Mouse (Mus musculus) MEL (cell line): ENCODE data around the gene Pigk.

ENCODE experiments used
- CTCF ChIP-seq, 3 experiments: IDR thresholded peaks in 2 of 3; conservative IDR thresholded peaks in 1 of 3; 2 replicates each; pipeline ENCODE4 v1.5.1; 2011 to 2012; ENCODE audit warnings: low read length in 3 of 3, low read depth in 2 of 3, mild to moderate bottlenecking in 2 of 3, improper control_type of control experiment in 1 of 3, inconsistent platforms in 1 of 3, mixed read lengths in 1 of 3, moderate library complexity in 1 of 3; ENCODE audit not compliant: control insufficient read depth in 1 of 3, insufficient read depth in 1 of 3, poor library complexity in 1 of 3, severe bottlenecking in 1 of 3
- E2F4 ChIP-seq: IDR thresholded peaks from 2 replicates; pipeline ENCODE4 v1.6.1; 2011; ENCODE audit warnings: low read depth, low read length, improper control_type of control experiment, borderline replicate concordance
- GATA1 ChIP-seq: IDR thresholded peaks from 2 replicates; pipeline ENCODE4 v1.6.1; 2011; ENCODE audit warnings: low read depth, low read length, improper control_type of control experiment
- MXI1 ChIP-seq: IDR thresholded peaks from 2 replicates; pipeline ENCODE4 v1.6.1; 2011; ENCODE audit warnings: mild to moderate bottlenecking, low read depth, low read length, improper control_type of control experiment
- POLR2A ChIP-seq, 2 experiments: IDR thresholded peaks; 2 replicates each; pipeline ENCODE4 v1.6.1; 2011 to 2012; ENCODE audit warnings: low read length in 2 of 2, mild to moderate bottlenecking in 2 of 2, control low read depth in 1 of 2, improper control_type of control experiment in 1 of 2, low read depth in 1 of 2, moderate library complexity in 1 of 2; ENCODE audit not compliant: control insufficient read depth in 1 of 2, insufficient read depth in 1 of 2, poor library complexity in 1 of 2
- RAD21 ChIP-seq: IDR thresholded peaks from 2 replicates; pipeline ENCODE4 v1.6.1; 2011; ENCODE audit warnings: mild to moderate bottlenecking, low read depth, low read length, improper control_type of control experiment
- ZC3H11A ChIP-seq: IDR thresholded peaks from 2 replicates; pipeline ENCODE4 v1.6.1; 2012; ENCODE audit warnings: low read depth, mild to moderate bottlenecking, inconsistent platforms, low read length, improper control_type of control experiment

- TF ChIP-seq RAD21 (no peak), E2F4 (no peak), CTCF (IDR thresholded peaks at IDR 0.05 in 2 of 3, conservative IDR thresholded peaks at IDR 0.05 in 1 of 3; ENCODE audit: control insufficient read depth in 1 of 3, insufficient read depth in 1 of 3, low read depth in 2 of 3, low read length in 3 of 3, poor library complexity in 1 of 3, severe bottlenecking in 1 of 3) (no peak), POLR2A (IDR thresholded peaks at IDR 0.05; ENCODE audit: control insufficient read depth in 1 of 2, insufficient read depth in 1 of 2, low read depth in 1 of 2, low read length in 2 of 2, poor library complexity in 1 of 2) (no peak), MXI1 (no peak), ZC3H11A (no peak), GATA1 (no peak)
Observed at GRCm38 (mm10) chr3:152841264-152841663, 127.4 kb downstream of the Pigk start.
